Mouse (Mus musculus) spleen, adult 2 months (tissue): ENCODE measurements around the gene Ccdc42. TPM values are rescaled to one million over a fixed set of nuclear protein-coding genes. Genes with fewer than 3 reads are reported as not detected.

ENCODE experiments used
- DNase-seq, 2 experiments: peaks; one replicate each; pipeline versions ENCODE4 v3.0.0 to v3.0.0-alpha.2; 2012 to 2021; ENCODE audit warnings: low spot score in 2 of 2, low read depth in 1 of 2
- H3K27ac ChIP-seq: fragments of 200-500 bp; 2 replicates; pipeline ENCODE4 v1.5.1; 2012; ENCODE audit warnings: low read length, inconsistent platforms; ENCODE audit not compliant: insufficient read depth
- H3K27me3 ChIP-seq: fragments of 200-500 bp; 2 replicates; pipeline ENCODE4 v1.6.1; 2012; ENCODE audit warnings: mild to moderate bottlenecking, moderate library complexity, low read length, inconsistent platforms; ENCODE audit not compliant: control insufficient read depth, insufficient read depth
- H3K36me3 ChIP-seq: fragments of 200-500 bp; 2 replicates; pipeline ENCODE4 v1.6.1; 2012; ENCODE audit warnings: mild to moderate bottlenecking, low read length, inconsistent platforms; ENCODE audit not compliant: control insufficient read depth, insufficient read depth
- H3K4me1 ChIP-seq: fragments of 200-500 bp; 2 replicates; pipeline ENCODE4 v1.6.1; 2011; ENCODE audit warnings: inconsistent platforms; ENCODE audit not compliant: control insufficient read depth, insufficient read depth, insufficient read length
- H3K4me3 ChIP-seq: fragments of 200-500 bp; 2 replicates; pipeline ENCODE4 v1.5.1; 2011; ENCODE audit warnings: mild to moderate bottlenecking, inconsistent platforms; ENCODE audit not compliant: insufficient read depth, insufficient read length; ENCODE audit errors: extremely low read depth
- CTCF ChIP-seq: fragments of 200-500 bp; IDR thresholded peaks from 2 replicates; pipeline ENCODE4 v1.5.1; 2011; ENCODE audit warnings: mild to moderate bottlenecking, inconsistent platforms; ENCODE audit not compliant: insufficient read depth, insufficient read length, insufficient replicate concordance; ENCODE audit errors: extremely low read depth
- POLR2A ChIP-seq: fragments of 200-500 bp; IDR thresholded peaks from 2 replicates; pipeline ENCODE4 v1.6.1; 2011; ENCODE audit warnings: low read depth, low read length, inconsistent platforms
- WGBS: fragments of 180-500 bp; shearing (Covaris S2); methylation state at CpG from one replicate; pipeline ENCODE4 v1.1.7; 2018; 5-methylcytosine and 5-hydroxymethylcytosine counted together
- polyA plus RNA-seq: library from polyadenylated mRNA; depleted of rRNA; stranded (reverse); fragments of >200 nt; gene quantifications from 2 replicates; pipeline ENCODE4 v1.2.3, GENCODE M21; 2012

Ccdc42 gene
- polyA plus RNA-seq, 1 experiment: 0.13 TPM

DNA sequence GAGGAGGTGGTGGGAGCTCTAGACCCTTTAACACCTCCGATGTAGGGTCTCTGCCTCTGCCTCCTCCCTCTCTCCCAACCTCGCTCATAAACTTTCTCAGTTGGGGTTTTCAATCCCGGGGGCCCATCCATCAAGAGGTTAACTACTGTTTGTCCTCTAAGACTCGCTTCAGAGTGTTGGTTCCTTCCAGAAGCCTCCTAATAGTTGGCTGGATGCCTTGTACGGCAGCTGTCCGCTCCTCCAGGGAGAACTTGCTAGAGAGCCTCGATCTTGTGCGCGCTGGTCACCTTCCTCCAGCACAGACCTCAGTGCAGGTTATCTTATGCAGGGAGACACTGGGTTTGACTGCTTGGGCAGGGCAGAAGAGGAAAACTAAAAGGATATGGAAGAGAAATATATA lies 35.9 kb downstream of the Ccdc42 start:
- Histone ChIP-seq H3K27ac (no peak overlapping the region), H3K4me1 (no peaks in the 10 kb centered on the region), H3K27me3 (no peaks in the 10 kb centered on the region), H3K36me3 (no peaks in the 10 kb centered on the region), H3K4me3 (no peak overlapping the region)
- 84% methylated on average over 9 of the region's 9 CpGs for whole genome bisulfite sequencing
- no peak for TF ChIP-seq CTCF
- no peak for TF ChIP-seq POLR2A
- DNase-seq: no peak

DNA sequence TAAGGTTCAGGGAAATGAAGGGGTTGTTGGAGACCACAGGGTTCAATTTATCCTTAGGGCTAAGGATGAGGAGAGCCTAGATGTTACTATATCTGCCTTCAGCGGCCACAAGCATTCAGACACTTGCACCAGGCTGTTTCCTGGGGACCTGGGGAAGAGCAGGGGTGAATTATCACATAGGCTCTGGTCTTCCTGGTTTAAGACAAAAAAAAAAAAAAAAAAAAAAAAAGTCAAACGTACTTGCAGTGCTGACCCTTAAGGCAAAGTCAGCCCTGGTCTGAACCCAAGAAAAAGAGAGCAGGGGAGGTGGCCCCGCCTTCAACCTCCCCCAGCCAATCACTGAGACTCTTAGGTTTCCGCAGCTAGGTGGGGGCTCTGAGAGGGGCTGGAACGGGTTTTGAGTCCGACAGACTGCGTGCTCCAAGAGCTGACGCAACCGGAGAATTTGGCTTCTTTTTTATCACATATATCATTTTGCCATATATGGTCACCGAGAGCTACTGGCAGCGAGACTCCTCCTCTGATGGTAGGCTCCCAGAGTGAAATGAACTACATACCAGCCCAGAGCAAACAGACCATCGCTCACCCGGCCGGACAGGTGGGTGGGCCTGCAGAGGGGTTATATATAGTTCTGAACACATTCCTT lies 36.5 kb downstream of the Ccdc42 start:
- Histone ChIP-seq H3K27me3 (no peaks in the 10 kb centered on the region), H3K4me3 (no peak overlapping the region), H3K36me3 (no peaks in the 10 kb centered on the region), H3K4me1 (no peaks in the 10 kb centered on the region), H3K27ac (no peak overlapping the region)
- DNase-seq: no peak
- 8% methylated on average over 14 of the region's 14 CpGs for WGBS
- TF ChIP-seq CTCF (no peak), POLR2A (no peak)

DNA sequence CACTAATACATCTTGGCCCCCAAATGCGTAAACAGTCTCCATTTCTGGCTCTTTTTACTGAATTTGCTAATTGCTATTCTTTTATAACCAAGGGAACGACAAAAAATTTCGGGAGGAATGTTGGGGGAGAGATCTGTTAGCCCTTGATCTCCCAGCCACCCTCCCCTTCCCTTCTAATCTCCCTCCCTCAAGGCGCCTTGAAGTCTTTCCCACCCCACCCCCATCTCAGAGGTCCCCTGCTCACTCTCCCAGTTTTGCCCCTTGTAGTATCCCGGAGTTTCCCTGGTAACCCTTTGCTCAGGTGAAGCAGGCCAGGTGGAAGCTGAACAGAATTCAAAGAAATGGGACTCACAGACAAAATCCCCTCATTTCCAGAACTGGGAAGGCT lies 37.0 kb downstream of the Ccdc42 start:
- no peak for DNase-seq
- Histone ChIP-seq H3K4me3 (no peak overlapping the region), H3K36me3 (no peaks in the 10 kb centered on the region), H3K27ac (no peak overlapping the region), H3K27me3 (no peaks in the 10 kb centered on the region), H3K4me1 (no peaks in the 10 kb centered on the region)
- TF ChIP-seq POLR2A: no peak
- TF ChIP-seq CTCF: no peak
- WGBS: 74% methylated on average over 5 of the region's 5 CpGs

DNA sequence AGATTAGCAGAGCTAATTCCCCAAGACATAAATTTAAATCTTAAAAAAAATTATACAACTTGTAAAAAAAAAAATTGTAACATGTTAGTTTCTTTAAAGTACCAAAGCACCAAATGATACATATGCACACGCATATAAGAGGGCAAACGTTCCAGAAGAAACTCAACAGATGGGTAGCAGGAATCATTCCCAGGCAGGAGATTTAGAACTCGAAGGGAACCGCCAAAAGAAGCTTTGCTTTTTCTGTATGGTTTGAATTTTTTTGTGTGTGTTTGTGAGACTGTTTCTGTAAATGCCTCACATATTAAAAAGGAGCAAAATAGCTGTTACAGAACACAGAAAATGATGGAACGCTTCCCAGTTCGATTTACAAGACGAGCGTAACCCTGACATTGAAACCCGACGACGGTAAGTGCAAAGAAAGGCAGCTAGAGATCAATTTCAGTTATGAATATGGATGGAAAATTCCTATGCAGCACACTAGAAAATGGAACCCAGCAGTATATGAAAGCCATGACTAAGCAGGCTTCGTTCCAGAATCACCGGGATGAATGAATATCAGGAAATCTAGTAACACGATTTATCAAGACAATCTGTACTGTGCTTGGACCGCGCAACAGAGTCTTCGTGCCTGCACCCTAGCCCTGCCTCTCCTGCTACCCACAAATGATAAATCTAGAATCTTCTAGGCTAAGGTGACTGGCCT lies 44.9 kb downstream of the Ccdc42 start:
- Histone ChIP-seq H3K27ac (no peak overlapping the region), H3K36me3 (no peaks in the 10 kb centered on the region), H3K4me1 (no peaks in the 10 kb centered on the region), H3K4me3 (no peak overlapping the region), H3K27me3 (no peaks in the 10 kb centered on the region)
- no peak for DNase-seq
- WGBS: 91% methylated on average over 17 of the region's 17 CpGs
- TF ChIP-seq POLR2A (no peak), CTCF (no peak)

DNA sequence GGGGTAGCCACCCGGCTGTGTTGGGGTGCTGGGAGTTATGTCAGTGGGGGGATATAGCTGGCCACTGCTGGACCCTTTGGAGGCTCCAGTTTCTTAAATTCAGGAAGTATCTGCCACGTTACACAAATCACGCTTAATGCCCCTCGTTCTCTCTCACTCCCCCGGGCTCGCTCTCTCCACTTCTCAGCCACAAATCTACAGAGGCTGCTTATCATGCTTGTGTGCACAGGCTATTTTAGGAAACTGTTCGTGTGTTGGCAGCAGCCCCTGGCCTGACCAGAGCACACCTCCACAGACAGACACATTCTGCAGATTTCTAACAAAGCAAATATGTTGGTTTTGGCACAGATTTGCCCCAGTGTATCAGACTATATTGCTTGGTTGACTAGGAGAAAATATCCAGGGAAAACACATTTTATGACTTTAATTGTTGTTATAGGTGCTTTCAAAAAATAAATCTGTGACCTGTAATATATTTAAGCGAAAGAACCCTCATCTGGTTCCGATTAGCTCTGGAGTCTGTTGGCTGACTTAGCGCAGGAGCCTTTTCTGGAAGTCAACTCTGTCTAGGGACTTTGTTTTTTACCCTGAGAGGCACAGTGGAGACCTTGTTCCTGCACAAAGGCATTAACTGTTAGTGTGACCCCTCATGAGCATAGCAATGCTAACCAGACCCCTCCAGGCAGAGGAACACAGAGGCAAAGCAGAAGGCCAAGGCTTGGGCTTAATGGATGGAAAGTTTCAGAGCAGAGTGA lies 51.2 kb downstream of the Ccdc42 start:
- H3K27me3 ChIP-seq: no peaks in the 10 kb centered on the region
- H3K4me3 ChIP-seq: no peak overlapping the region
- TF ChIP-seq POLR2A: no peak
- TF ChIP-seq CTCF: no peak
- no peak for DNase-seq
- no peak overlapping the region for H3K27ac ChIP-seq
- WGBS: 37% methylated on average over 10 of the region's 10 CpGs
- no peaks in the 10 kb centered on the region for H3K4me1 ChIP-seq
- no peaks in the 10 kb centered on the region for H3K36me3 ChIP-seq

DNA sequence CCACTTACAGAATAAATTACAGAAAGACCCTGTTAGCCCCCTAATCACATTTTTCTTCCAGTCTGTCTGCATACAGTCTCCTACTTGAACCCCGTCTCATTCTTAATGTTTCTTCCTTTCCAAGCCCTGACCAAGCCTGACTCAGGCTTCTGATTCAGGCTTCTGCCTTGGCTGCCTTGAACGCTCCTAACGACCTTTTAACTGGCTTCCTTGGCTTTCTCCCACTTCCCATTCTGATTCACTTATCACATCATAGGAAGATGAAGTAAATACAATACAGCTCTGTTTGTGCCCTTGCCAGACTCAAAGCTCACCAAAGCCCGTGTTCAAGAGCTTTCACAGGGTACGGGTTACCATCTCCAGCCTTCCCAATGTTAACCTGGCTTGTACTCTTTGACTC lies 54.5 kb downstream of the Ccdc42 start:
- Histone ChIP-seq H3K4me3 (no peak overlapping the region), H3K27ac (no peak overlapping the region), H3K4me1 (no peaks in the 10 kb centered on the region), H3K36me3 (no peaks in the 10 kb centered on the region), H3K27me3 (no peaks in the 10 kb centered on the region)
- no peak for TF ChIP-seq CTCF
- TF ChIP-seq POLR2A: no peak
- WGBS: 87% methylated on average over 5 of the region's 5 CpGs
- no peak for DNase-seq
